Comparison of ENCODE assay signal across 30 mouse cellular contexts in the genomic region with DNA sequence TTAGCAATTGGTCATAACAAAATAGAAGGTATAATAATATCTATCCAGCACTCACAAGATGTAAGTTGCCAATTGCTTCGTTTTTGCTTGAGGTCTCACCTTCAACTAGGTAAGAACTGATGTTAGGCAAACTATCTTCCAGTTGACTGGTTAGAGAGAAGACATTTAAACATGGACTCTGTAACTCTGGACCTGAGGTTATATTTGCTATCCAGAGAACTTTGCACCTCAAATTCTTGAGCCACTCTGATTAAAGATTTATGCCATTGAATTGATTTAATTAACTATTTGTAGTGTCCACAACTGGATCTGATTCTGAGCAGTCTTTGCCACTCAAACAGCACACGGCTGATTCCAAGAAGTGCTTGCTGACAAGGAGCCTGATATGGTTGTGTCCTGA. TPM values are rescaled to one million over a fixed set of nuclear protein-coding genes. Genes with fewer than 3 reads are reported as not detected.
"Had no signal": no experiment of that assay in that cellular context is flagged by ENCODE, and none has a peak within 500 bp of the region (broad histone marks: within the 10 kb centered on the region; RNA-seq: fewer than 3 reads in every experiment).

No protein-coding gene starts in this region.

- H3K36me3 ChIP-seq: heart, embryonic 10.5 days; heart, embryonic 12.5 days; hindbrain, embryonic 10.5 days; hindbrain, embryonic 12.5 days; intestine, embryonic 15.5 days; limb, embryonic 10.5 days; limb, embryonic 12.5 days had no signal

- H3K9ac ChIP-seq: heart, embryonic 12.5 days; hindbrain, embryonic 12.5 days; hindbrain, embryonic 14.5 days; intestine, embryonic 15.5 days; limb, embryonic 12.5 days; liver, embryonic 14.5 days had no signal

- H3K4me2 ChIP-seq: heart, embryonic 12.5 days; hindbrain, embryonic 12.5 days; hindbrain, embryonic 14.5 days; intestine, embryonic 15.5 days; limb, embryonic 12.5 days had no signal

- H3K27me3 ChIP-seq: heart, embryonic 12.5 days; hindbrain, embryonic 12.5 days; intestine, embryonic 15.5 days; limb, embryonic 12.5 days had no signal

- H3K4me3 ChIP-seq: gastrocnemius, adult 2 months; heart, embryonic 10.5 days; heart, embryonic 12.5 days; hindbrain, embryonic 10.5 days; hindbrain, embryonic 12.5 days; intestine, embryonic 15.5 days; layer of hippocampus, adult 2 months; left cerebral cortex, adult 2 months; limb, embryonic 10.5 days; limb, embryonic 12.5 days had no signal

- DNase-seq: gastrocnemius, adult 2 months; gastrocnemius, postnatal 10 days; gastrocnemius, postnatal 25 days; heart, adult 18-20 months; heart, postnatal 10 days; heart, postnatal 4 days; kidney, adult 18-20 months; kidney, postnatal 25 days; kidney, postnatal 4 days; liver had no signal

- H3K9me3 ChIP-seq: heart, embryonic 10.5 days; heart, embryonic 12.5 days; hindbrain, embryonic 10.5 days; hindbrain, embryonic 12.5 days; intestine, embryonic 15.5 days; limb, embryonic 10.5 days; limb, embryonic 12.5 days had no signal

- H3K27ac ChIP-seq: gastrocnemius, adult 2 months; heart, embryonic 10.5 days; hindbrain, embryonic 10.5 days; hindbrain, embryonic 12.5 days; hindbrain, embryonic 14.5 days; intestine, embryonic 15.5 days; kidney, postnatal 0 days; layer of hippocampus, adult 2 months; left cerebral cortex, adult 2 months; limb, embryonic 10.5 days; limb, embryonic 12.5 days; liver, embryonic 14.5 days had no signal

- ATAC-seq: hindbrain, embryonic 16.5 days; inflammation-experienced regulatory T-cells, adult 6 months; intestine, embryonic 15.5 days; intestine, postnatal 0 days had no signal

- H3K4me1 ChIP-seq: heart, embryonic 10.5 days; heart, embryonic 12.5 days; hindbrain, embryonic 10.5 days; hindbrain, embryonic 12.5 days; intestine, embryonic 15.5 days; limb, embryonic 10.5 days; limb, embryonic 12.5 days had no signal

RNA-seq across cellular contexts. Expression of a gene that starts 36.2 kb away (rescaled TPM):
- polyA plus RNA-seq: frontal cortex, adult 2 months; heart, embryonic 10.5 days; heart, embryonic 12.5 days; heart, embryonic 14.5 days; heart, embryonic 16.5 days; hindbrain, embryonic 12.5 days; hindbrain, embryonic 16.5 days; inflammation-experienced regulatory T-cells, adult 6 months; intestine, embryonic 15.5 days; intestine, postnatal 0 days; kidney, embryonic 14.5 days; limb, embryonic 10.5 days; limb, embryonic 12.5 days; limb, embryonic 14.5 days; liver, embryonic 14.5 days had no signal
